Mouse (Mus musculus) left cerebral cortex, postnatal 36 days (tissue): ENCODE results near the gene 2510009E07Rik. TPM values are rescaled to one million over a fixed set of nuclear protein-coding genes. Genes with fewer than 3 reads are reported as not detected.

ENCODE experiments used
- DNase-seq, 2 experiments: peaks; one replicate each; pipeline ENCODE4 v3.0.0; 2021 to 2022; ENCODE audit warnings: low spot score in 2 of 2, mixed read lengths in 1 of 2
- intact Hi-C: fragments of 180-260 bp; cut with DNase I; formaldehyde crosslinking; loops from one replicate; pipeline ENCODE4 v1.15.1; 2025
- total RNA-seq, 2 experiments: library from RNA; stranded (reverse); gene quantifications; 2 replicates each; pipeline ENCODE4 v1.2.3; 2021

2510009E07Rik gene
- 10 to 100 TPM; 46.9 to 47.0 TPM for total RNA-seq

DNA sequence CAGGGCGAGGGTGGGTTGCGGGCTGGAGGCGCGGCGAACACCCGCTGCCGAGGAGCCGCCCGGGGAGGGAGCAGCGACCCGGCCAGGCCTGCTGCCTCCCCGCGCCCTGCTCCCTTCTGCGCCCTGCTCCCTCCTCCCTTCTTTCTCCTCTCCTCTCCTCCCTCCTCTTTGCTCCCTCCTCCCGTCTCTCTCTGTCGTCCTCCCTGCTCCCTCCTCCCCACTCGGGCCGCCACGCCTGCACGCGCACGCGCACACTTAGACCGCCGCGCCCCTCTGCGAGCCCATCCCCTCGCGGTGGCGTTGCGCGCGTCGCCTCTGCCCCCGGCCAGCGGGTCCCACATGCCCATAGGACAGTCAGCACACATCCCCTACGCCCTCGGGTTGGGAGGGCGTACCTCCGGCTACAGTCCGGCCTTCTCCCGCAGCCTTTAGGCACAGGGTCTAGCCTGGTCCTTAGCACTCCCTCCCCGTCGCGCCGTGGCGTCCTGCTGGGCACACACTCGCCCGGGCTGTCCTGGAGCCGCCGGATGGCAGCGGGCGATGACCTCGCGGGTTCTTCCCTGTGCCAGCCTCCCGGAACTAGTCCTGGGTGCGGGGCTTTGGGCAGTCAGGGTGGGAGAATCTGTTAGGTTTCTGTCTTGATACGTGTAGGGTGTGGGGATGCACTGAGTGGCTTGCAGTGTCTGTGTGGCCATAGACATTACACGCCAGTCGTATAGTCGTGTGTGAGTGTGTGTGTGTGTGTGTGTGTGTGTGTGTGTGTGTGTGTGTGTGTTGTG, at the start of gene 2510009E07Rik:
Gene 2510009E07Rik, minus strand, starts transcription at position 203 of the 779 bp plus-strand sequence.
- peak; percentile 90 to 92 for DNase-seq
- intact Hi-C loops, result loop anchor here (5.0 kb wide), 1 partner anchor 42 kb away; no protein-coding TSS in a partner anchor

DNA sequence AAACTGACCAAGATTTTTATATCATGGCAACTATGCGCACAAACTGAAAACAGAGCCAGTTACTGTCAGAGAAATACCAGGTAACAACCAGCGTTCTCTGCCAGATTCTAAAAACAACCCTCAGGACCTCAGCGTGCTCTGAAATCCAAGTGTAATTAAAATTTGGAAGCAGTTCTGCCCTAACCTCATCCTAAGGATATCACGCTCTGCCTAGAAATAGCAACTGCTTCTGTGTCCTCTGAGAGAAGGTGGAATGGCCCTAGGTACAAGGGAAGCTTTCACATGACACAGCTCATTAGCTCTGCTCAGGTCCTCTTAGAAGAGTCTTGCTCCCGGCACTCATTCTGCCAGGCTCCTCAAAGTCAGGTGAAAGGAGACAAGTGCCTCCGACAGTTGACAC, 48.9 kb upstream of the 2510009E07Rik start:
- intact Hi-C loops, result no loop called here
- no peak for DNase-seq

DNA sequence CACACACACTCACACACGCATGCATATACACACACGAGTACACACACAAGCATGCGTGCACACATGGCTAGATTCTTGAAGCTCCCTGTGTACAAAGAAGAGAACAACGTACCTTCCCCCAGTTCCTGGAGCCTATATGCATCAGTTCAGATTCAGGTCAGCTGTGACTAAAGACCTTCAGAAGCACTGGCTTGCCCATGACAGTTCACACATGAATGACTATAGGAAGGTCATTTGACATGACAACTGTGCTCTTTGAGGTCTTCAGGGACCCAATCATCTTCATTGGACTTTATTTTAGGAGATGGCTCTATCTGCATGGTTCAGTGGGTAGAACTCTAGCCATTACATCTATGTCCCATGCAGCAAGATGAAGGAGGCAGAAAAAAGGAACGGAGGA, 48.4 kb upstream of the 2510009E07Rik start:
- intact Hi-C loops, result no loop called here
- DNase-seq, result no peak

DNA sequence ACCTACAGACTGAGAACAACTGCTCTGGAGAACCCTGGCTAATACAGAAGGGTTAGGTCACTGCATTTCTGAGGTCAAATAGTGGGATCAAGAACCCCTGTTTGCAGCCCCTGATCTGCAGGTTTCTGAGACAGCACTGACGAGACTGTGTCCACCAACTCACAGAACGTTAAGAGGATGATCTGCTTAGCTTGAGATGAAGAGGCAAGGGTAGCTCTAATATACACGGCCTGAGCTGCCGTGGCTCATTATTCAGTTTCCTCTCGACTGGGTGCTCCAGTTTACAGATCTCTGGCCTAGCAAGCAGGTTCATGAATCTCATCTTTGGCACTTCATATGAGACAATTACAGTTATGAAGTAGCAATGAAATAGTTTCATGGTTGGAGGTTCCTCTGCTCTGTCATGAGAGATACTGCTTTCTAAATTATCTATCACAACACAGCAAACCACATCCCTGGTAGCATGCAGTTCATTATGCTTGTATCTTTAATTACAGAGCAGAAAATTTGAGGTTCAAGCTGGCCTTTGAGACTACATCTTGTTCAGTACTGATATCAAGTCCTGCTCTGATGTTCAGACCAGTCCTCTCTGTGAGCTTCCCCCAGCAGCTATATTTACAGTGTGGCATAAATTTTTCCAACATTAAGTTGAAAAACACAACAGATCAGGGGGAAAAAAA, 47.9 kb upstream of the 2510009E07Rik start:
- DNase-seq, result no peak
- intact Hi-C loops, result no loop called here

DNA sequence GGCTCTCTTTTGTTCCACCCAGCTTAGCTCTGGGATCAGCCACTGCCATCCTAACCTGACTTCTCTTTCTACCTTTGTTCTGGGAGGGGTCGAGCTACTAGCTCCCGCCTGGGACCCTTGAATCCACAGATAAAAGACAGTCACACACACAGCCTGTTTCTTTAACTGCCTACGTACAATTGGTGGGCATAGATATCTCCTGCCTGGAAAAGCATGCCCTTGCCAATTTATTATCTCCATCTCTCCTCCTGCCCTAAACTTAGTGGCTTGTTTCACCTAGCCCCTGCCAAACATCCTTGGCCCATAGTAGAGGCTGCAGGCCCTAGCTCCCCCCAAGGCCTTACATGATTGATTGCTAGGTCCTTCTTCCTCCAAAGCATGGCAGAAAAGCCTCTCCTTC, 47.1 kb upstream of the 2510009E07Rik start:
- DNase-seq, result no peak
- intact Hi-C loops, result no loop called here

DNA sequence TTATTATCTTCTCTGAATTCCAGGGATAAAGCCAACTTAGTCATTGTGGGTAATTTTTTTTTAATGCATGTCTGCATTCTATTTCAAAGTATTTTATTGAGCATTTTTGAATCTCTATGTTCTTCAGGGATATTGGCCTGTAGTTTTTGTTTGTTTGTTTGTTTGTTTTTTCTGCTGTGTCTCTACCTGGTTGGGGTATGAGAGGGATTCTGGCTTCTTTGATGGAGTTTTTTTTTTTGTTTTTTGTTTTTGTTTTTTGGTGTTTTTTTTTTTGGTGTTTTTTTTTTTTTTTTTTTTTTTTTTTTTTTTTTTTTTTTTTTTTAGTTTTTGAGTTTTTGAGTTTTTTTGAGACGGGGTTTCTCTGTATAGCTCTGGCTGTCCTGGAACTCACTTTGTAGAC, 41.2 kb upstream of the 2510009E07Rik start:
- no peak for DNase-seq
- intact Hi-C loops, result no loop called here

DNA sequence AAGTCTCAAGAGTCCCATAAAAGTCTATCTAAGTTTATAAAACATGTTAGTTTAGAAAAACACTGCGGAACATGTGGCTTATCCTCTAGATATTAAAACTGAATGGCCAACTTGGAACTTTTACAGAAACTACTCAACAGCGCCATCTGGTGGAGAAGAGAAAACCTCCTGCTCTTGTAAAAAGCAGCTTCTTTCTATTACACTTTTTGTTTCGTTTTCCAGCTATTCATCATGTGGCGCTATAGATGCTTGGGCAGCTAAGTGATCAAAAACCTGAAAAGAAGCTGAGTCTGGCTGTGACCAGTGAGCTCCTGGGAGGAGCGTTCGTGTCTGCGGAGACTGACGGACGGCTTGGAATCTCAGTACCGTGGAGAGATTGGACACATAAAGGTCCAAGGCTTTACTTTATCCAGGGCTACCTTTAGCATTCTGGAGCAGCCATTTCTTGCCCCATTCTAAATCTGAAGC, 33.5 kb upstream of the 2510009E07Rik start:
- DNase-seq, result peak; percentile 51 to 71
- intact Hi-C loops, result loop anchor here (5.0 kb wide), 1 partner anchor 111 kb away; no protein-coding TSS in a partner anchor

DNA sequence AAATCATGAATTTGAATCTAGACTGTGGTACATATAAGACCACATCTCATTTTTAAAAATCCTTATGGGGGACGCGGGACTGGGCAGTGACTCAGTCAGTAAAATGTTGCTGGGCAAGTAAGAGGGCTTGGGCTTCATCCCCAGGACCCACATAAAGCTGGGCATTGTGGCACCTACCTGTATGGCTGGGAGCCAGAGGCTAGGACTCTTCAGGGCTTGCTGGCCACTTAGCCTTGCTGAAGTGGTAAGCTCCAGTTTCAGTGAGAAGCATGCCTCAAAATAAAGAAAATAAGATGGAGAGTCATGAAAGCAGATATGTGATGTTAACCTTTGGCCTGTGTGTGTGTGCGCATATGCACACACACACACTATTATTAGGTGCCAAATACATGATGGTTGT, 33.0 kb upstream of the 2510009E07Rik start:
- DNase-seq, result no peak
- intact Hi-C loops, result loop anchor here (5.0 kb wide), 1 partner anchor 110 kb away; no protein-coding TSS in a partner anchor

DNA sequence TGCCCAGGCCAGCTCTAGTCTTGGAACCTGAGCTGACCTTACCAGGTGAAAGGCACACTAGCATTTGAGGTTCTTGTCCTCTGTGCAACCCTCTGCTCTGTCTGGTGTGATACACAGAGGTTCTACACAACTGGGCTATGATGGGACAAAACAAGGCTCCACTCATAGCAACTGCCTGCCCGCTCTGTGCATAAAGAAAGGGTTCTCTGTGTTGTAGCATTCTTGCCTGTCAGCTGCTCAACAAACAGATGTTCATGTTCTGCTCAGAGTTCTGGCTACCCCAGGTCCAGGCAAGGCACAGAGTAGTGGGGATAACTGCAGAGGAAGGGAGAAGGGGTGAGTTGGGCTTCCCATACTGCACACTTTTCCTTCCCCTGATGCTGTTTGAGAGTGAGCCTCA, 29.8 kb upstream of the 2510009E07Rik start:
- DNase-seq, result no peak
- intact Hi-C loops, result no loop called here

DNA sequence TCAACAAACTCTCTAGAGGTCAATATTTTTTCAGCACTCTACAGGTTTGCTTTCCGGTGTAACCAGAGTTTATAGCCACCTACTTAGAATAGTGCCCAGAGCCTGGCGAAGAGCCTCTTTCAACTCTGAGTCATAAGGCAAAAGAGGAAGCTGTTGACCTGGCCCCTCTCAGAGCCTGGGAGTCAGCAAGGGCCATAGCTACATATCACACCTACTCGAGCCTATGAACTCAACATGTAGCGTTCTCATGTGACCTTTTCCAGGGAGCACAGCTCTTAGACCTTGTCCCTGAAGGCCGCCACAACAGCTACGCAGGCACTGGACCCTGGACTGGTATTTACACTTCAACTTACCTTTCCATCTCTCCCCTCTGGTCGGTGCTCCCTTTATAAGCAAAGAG, 25.3 kb upstream of the 2510009E07Rik start:
- DNase-seq, result no peak
- intact Hi-C loops, result no loop called here

DNA sequence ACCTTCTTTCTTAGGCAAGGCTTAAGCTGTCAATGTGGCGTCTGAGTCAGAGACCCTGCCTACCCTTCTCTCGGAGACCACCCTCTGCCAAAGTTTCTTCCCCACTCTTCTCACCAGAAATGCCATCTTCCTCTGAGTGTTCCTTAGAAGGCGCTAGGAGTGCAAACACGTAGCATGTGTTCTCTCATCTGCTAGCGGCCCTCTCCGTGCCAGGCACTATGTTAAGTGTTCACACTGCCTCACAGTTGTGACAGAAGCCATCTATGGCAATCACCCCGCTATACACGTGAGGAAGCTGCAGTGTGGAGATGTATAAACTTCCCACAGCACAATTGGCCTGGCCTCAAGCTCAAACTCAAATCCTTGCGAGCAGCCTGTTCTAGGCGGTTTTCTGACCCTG, 20.1 kb upstream of the 2510009E07Rik start:
- no peak for DNase-seq

DNA sequence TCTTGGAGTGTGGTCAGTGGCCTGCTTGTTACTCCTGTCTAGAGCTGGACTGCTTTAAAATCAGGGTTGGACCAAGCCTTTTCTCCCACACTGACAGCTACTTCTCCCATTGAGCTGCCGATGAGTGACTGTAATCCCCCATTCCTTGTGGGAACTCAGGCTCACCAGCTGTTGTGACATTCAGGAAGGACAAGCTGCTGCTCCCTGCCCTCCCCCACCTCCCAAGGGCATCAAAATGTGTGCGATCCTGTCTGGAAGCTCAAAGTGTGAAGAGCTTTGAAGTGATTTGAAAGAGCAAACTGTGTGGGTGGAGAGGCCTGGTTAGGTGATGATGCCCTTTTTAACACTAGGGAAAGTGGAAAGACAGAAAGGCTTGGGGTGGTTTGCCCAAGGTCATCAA, 15.9 kb upstream of the 2510009E07Rik start:
- intact Hi-C loops, result no loop called here
- no peak for DNase-seq

More for the DNA sequence above, 20.1 kb upstream of the 2510009E07Rik start:
- intact Hi-C loops, result no loop called here

DNA sequence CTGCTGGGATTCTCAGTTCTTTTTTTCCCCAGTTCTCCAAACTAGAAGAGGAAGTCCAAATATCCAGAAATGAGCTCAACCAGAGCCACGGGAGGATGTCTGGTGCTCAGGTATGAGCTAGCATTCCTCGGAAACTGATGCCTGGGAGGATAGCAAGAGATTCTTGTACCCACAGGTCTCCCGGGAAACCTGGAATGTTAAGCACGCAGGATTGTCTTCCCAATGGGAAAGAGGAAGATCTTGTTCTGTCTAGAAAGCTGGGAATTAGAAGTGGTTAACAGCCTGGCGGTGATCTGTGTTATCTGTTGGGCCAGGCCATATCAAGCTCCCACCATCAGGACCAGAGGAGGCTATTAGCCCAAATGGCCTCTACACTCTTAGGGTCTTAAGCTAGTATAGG, 10.2 kb upstream of the 2510009E07Rik start:
- DNase-seq, result no peak
- intact Hi-C loops, result no loop called here

DNA sequence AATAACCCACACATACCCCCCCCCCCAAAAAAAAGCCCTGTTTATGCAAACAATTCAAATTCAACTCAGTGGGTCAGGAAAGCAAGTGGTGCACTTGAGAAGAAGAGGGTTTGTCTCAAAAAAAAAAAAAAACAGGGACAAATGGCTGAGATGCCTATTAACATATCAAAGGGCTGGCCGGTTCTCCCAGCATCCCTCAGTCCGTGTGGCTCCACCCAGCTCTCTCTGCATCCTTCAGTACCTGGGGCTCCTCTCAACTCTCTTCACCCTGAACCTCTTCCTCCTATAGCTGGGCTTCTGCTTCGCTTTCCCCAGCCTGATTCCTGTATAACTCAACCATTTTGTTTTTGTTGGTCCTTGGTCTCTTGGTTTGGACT, 7.8 kb upstream of the 2510009E07Rik start:
- DNase-seq, result no peak
- intact Hi-C loops, result no loop called here

DNA sequence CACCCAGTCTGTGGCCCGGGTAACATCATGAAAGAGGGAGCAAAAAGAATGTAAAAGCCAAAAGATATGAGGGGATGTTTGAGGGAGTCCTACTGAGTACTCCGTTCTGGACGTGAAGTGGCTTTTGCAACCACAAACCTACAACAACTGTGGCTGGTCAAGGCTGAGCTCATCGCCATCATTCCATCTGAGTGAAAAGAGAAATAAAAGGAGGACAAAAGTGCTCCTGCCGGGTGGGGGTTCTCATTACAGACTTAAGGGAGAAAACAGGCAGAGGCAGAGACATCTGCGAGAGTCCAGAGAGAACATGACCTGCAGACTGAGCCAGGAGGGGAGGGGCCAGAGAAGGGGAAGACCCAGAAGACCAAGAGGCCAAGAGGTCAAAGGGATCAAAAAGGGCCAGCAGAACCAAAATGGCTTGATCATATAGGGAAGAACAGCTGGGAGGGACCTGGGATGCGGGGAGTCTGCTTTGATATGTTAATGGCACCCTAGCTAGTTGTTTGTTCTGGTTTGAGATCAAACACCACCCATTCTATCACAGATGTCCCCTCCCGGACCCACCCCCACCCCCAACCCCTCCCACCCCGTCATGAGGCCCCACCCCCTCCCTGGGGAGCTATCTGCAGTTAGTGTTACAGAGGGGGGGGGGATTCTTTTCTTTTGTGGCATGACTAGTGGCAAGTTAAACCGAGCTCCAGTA, 7.3 kb upstream of the 2510009E07Rik start:
- no peak for DNase-seq
- intact Hi-C loops, result no loop called here

DNA sequence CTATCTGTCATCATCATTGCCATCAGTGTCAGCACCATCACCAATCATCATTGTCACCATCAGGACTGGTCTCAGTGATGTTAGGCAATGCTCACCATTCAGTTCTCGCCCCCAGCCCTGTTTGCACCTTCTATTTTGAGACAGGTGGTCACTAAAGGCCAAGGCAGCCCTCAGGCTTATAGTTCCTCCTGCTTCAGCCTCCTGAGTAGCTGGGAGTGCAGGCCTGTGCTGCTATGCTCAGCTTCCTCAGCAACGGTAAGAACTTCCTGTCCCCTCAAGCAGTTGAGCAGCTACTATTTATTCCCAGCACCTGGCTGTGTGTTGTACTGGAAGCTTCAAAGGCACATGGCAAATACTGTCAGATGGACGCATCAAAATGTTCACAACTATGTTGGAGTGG, 3.7 kb upstream of the 2510009E07Rik start:
- intact Hi-C loops, result loop anchor here (5.0 kb wide), 1 partner anchor 46 kb away; no protein-coding TSS in a partner anchor
- DNase-seq, result no peak

DNA sequence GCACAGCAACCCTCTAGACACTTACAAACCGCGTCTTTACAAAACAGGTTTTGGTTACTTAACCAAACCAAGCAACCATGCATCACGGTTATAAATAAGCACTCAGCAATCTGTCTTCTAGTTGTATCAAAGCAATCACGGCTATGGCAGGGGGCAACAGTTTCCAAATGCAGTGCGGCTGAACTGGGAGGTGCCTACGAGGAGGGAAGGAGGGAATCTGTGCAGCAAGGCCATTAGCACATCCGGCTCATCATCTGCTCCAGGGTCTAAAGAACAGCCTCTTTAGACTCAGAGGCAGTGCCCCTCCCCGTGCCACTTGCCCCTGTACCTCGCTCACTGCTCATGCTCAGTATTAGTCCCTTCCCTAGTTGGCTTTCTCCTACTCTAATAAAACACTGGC, 2.5 kb upstream of the 2510009E07Rik start:
- intact Hi-C loops, result loop anchor here (5.0 kb wide), 1 partner anchor 45 kb away; no protein-coding TSS in a partner anchor
- no peak for DNase-seq

DNA sequence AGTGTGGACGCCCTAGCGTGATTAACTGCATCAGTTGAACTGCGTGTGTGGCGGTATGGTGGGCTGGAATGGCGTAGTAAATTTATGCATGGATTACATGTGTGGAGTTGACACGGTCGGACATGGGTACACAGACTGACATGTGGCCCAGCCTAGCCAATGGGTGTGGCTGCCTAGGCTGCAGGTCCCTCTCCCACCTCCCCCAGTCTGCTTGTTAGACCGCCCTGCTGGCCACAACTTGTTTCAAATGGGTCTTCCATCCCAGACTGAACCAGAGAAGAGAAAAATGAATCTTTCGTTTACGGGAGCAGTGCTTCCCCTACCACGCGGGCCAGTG, 745 bp upstream of the 2510009E07Rik start:
- intact Hi-C loops, result loop anchor here (5.0 kb wide), 1 partner anchor 43 kb away; no protein-coding TSS in a partner anchor
- peak; percentile 39 to 40 for DNase-seq

DNA sequence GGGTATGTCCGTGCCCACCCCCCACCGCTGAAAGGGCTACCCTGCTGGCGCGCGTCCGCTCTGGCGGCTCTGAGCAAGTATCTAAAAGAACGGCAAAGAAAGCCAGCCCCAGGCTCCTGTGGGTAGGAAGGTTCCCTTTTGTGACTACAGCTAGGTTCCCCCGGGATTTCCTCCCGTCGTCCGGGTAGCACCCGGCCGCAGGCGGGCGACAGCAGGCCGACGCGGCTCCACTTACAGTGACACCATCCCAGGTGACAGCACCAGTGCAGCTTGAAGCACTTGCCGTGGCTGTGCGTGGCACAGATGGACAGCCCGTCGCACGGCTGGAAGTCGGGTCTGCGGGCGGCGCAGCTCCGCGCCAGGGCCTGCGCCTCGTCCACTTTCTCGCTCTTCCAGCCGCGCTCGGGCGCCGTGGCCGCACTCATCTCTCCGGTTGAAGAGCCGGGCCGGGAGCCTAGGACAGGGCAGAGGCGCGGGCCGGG, 443 bp downstream of the 2510009E07Rik start:
- intact Hi-C loops, result no loop called here

DNA sequence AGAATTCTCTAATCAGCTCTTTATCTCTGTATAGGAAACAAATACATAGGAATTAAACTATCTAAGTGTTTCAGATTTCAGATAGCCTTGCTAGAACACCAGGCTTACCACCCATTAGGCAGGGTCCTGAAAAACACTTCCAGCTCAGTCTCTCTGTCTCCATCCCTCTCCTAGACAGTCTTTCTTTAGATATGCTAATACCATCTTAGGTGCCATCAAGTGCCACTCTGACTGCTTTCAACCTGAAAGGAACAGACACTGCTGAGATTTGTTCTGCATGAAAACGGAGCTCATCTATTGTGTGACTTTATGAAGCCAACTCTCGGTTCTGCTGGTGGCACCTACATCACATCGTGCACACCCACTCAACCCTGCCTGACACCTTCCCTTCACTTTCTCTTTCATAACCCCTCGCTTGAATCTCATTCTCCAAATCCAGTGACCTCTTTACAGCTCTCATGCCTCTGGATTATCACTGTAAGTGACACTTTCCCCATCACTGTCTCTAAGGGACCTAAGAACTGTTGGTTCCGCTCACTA, 4.2 kb downstream of the 2510009E07Rik start:
- intact Hi-C loops, result no loop called here
- DNase-seq, result no peak

More for the DNA sequence above, 443 bp downstream of the 2510009E07Rik start:
- DNase-seq, result peak; percentile 64 to 73
